Mouse (Mus musculus) mouse trophoblast stem cell (cell line): ENCODE measurements around the gene Olfr1328.
"Not testable (repeated sequence)": the region's sequence is repeated elsewhere in the genome, so short reads cannot be mapped to it uniquely, and the experiment has no call there.

ENCODE experiments used
- in situ Hi-C, 2 experiments: fragments of 300-500 bp; cut with MseI, MboI; formaldehyde crosslinking; loops; 2 replicates in 1 of 2; 3 replicates in 1 of 2; pipeline ENCODE4 v1.15.1; 2025

The Olfr1328 gene

GRCm38 (mm10) chr4:118938512-118938911, at the start of gene Olfr1328:
TSS of gene Olfr1328 (minus strand) at chr4:118938612.
- in situ Hi-C loops = no loop called here

- in situ Hi-C loops = loop anchor here (10.0 kb wide), 1 partner anchor 340 kb away; no protein-coding TSS in a partner anchor
Observed at GRCm38 (mm10) chr4:118985291-118985690, 46.9 kb upstream of the Olfr1328 start.

GRCm38 (mm10) chr4:118973281-118973680, 34.9 kb upstream of the Olfr1328 start:
- in situ Hi-C loops = no loop called here

GRCm38 (mm10) chr4:118967711-118968110, 29.3 kb upstream of the Olfr1328 start:
- in situ Hi-C loops = no loop called here

GRCm38 (mm10) chr4:118961141-118961628, 22.8 kb upstream of the Olfr1328 start, which contains the start of gene Lao1:
TSS of gene Lao1 (plus strand) at chr4:118961578.
- in situ Hi-C loops = no loop called here

GRCm38 (mm10) chr4:118958812-118959211, 20.4 kb upstream of the Olfr1328 start:
- in situ Hi-C loops = no loop called here

GRCm38 (mm10) chr4:118931326-118931725, 7.1 kb downstream of the Olfr1328 start:
- in situ Hi-C loops = not testable (repeated sequence)

GRCm38 (mm10) chr4:118917365-118917764, 21.0 kb downstream of the Olfr1328 start, which contains the start of gene Olfr1329:
TSS of gene Olfr1329 (minus strand) at chr4:118917465.
- in situ Hi-C loops = not testable (repeated sequence)

- in situ Hi-C loops = no loop called here
Observed at GRCm38 (mm10) chr4:118901981-118902380, 36.4 kb downstream of the Olfr1328 start.

GRCm38 (mm10) chr4:118888297-118888696, 50.1 kb downstream of the Olfr1328 start, which contains the start of gene Olfr1330:
TSS of gene Olfr1330 (plus strand) at chr4:118888597.
- in situ Hi-C loops = no loop called here
